In genomic region chr2:29618926-29619483, GRCm38 (mm10) we compare ENCODE assay signal across 8 mouse cellular contexts. TPM values are rescaled to one million over a fixed set of nuclear protein-coding genes. Genes with fewer than 3 reads are reported as not detected.
A peak's percentile ranks its signal among the peaks of the same experiment; 100 is the strongest.
DNase-seq lines count a peak whose midpoint lies in the region; ATAC-seq and TF ChIP-seq lines count a peak whose summit lies in the region.

No protein-coding gene starts in this region.

- no peaks in the 10 kb centered on the region for H3K36me3 ChIP-seq in heart, embryonic 11.5 days (ENCODE audit: control insufficient read depth, insufficient read depth, low read length)
- no peaks in the 10 kb centered on the region for H3K36me3 ChIP-seq in thymus, adult 2 months (ENCODE audit: control insufficient read depth, insufficient read depth, low read length)
- H3K36me3 ChIP-seq in limb, embryonic 11.5 days (ENCODE audit: control insufficient read depth, insufficient read depth, low read length), result no peaks in the 10 kb centered on the region
- no peaks in the 10 kb centered on the region for H3K36me3 ChIP-seq in stomach, embryonic 15.5 days

- TF ChIP-seq POLR2A in thymus, adult 2 months (IDR thresholded peaks at IDR 0.05; ENCODE audit: control insufficient read depth, extremely low read depth, insufficient read depth, low read length, poor library complexity), result no peak

- H3K27ac ChIP-seq in heart, embryonic 11.5 days (ENCODE audit: low read depth, low read length), result no peak overlapping the region
- H3K27ac ChIP-seq in thymus, adult 2 months (ENCODE audit: control insufficient read depth, insufficient read depth, low read length), result peak overlapping the region; percentile 57
- H3K27ac ChIP-seq in limb, embryonic 11.5 days (replicated peaks; ENCODE audit: low read depth, low read length), result no peak overlapping the region
- no peak overlapping the region for H3K27ac ChIP-seq in stomach, embryonic 15.5 days

- intact Hi-C loops in heart, postnatal 14 days (cut with DNase I), result loop anchor here (1.0 to 5.0 kb wide), 4 partner anchors 31 to 113 kb away; no protein-coding TSS in a partner anchor

- no peaks in the 10 kb centered on the region for H3K27me3 ChIP-seq in heart, embryonic 11.5 days (ENCODE audit: control insufficient read depth, insufficient read depth, low read length)
- no peaks in the 10 kb centered on the region for H3K27me3 ChIP-seq in thymus, adult 2 months (ENCODE audit: control insufficient read depth, insufficient read depth, low read length)
- H3K27me3 ChIP-seq in limb, embryonic 11.5 days (ENCODE audit: control insufficient read depth, insufficient read depth, low read length), result no peaks in the 10 kb centered on the region
- no peaks in the 10 kb centered on the region for H3K27me3 ChIP-seq in stomach, embryonic 15.5 days (replicated peaks)

- no peaks in the 10 kb centered on the region for H3K9me3 ChIP-seq in heart, embryonic 11.5 days (replicated peaks; ENCODE audit: control insufficient read depth, low read length)
- no peaks in the 10 kb centered on the region for H3K9me3 ChIP-seq in limb, embryonic 11.5 days (ENCODE audit: control insufficient read depth, low read length)
- H3K9me3 ChIP-seq in stomach, embryonic 15.5 days, result no peaks in the 10 kb centered on the region

- TF ChIP-seq CTCF in thymus, adult 2 months (IDR thresholded peaks at IDR 0.05; ENCODE audit: borderline replicate concordance, control insufficient read depth, extremely low read depth, insufficient read depth, low read length, poor library complexity), result no peak

- peaks cover 33% of the 10 kb centered on the region for H3K4me1 ChIP-seq in heart, embryonic 11.5 days (ENCODE audit: control insufficient read depth, insufficient read depth, low read length)
- H3K4me1 ChIP-seq in thymus, adult 2 months (replicated peaks; ENCODE audit: control insufficient read depth, insufficient read depth, low read length), result peaks cover 36% of the 10 kb centered on the region
- H3K4me1 ChIP-seq in limb, embryonic 11.5 days (ENCODE audit: control insufficient read depth, insufficient read depth, low read length), result peaks cover 3% of the 10 kb centered on the region; the same call in 1 of the 2 replicates
- H3K4me1 ChIP-seq in stomach, embryonic 15.5 days, result peaks cover 25% of the 10 kb centered on the region

- WGBS in heart, embryonic 11.5 days (ENCODE audit: insufficient replicate concordance), result 56% methylated on average over 8 of the region's 8 CpGs
- 68% methylated on average over 8 of the region's 8 CpGs for WGBS in thymus, adult 2 months
- WGBS in limb, embryonic 11.5 days, result 65% methylated on average over 8 of the region's 8 CpGs
- 64% methylated on average over 8 of the region's 8 CpGs for WGBS in stomach, embryonic 15.5 days

- H3K4me3 ChIP-seq in heart, embryonic 11.5 days (ENCODE audit: low read depth, low read length), result peak overlapping the region; percentile 81
- peak overlapping the region; percentile 5; the same call in 1 of the 2 replicates for H3K4me3 ChIP-seq in thymus, adult 2 months (ENCODE audit: control insufficient read depth, insufficient read depth, low read length)
- peak overlapping the region; percentile 72; the same call in 1 of the 2 replicates for H3K4me3 ChIP-seq in limb, embryonic 11.5 days (ENCODE audit: low read depth, low read length)
- H3K4me3 ChIP-seq in stomach, embryonic 15.5 days (replicated peaks), result peak overlapping the region; percentile 18; the same call in 1 of the 2 replicates

- no peak overlapping the region for H3K9ac ChIP-seq in heart, embryonic 11.5 days (ENCODE audit: low read depth, low read length)
- peak overlapping the region; percentile 12; the same call in 1 of the 2 replicates for H3K9ac ChIP-seq in limb, embryonic 11.5 days (ENCODE audit: low read length)
- H3K9ac ChIP-seq in stomach, embryonic 15.5 days, result no peak overlapping the region

- H3K4me2 ChIP-seq in heart, embryonic 11.5 days, result no peak overlapping the region
- H3K4me2 ChIP-seq in limb, embryonic 11.5 days (ENCODE audit: low read depth, severe bottlenecking), result no peak overlapping the region
- H3K4me2 ChIP-seq in stomach, embryonic 15.5 days, result no peak overlapping the region; the same call in 1 of the 2 replicates

- ATAC-seq in heart, embryonic 11.5 days (replicated peaks; ENCODE audit: insufficient number of reproducible peaks, low FRiP score, low TSS enrichment), result no peak
- ATAC-seq in limb, embryonic 11.5 days (ENCODE audit: insufficient number of reproducible peaks, low FRiP score, low TSS enrichment, low read depth), result no peak
- ATAC-seq in stomach, embryonic 15.5 days (ENCODE audit: insufficient read depth, low FRiP score, low read depth), result no peak

- DNase-seq in heart, postnatal 14 days, result no peak
- DNase-seq in thymus, adult 2 months, result no peak
- no peak for DNase-seq in thymus, postnatal 10 days (ENCODE audit: low spot score in 2 of 2)
- DNase-seq in limb, embryonic 11.5 days (ENCODE audit: low spot score), result no peak
- DNase-seq in lung, postnatal 10 days, result no peak
- DNase-seq in cerebellum, adult 9-11 months, result no peak

RNA-seq across cellular contexts. Expression of gene Rapgef1, which starts 0.5 kb away (rescaled TPM):
- 9.1 and 9.8 TPM in 2 replicates for polyA plus RNA-seq in heart, embryonic 11.5 days (2014; fragmentation: Nextera tagmentation; extraction: Ambion mirVana)
- total RNA-seq in heart, postnatal 14 days (2021), result 10 to 100 TPM; 89.6 to 91.6 TPM
- polyA plus RNA-seq in thymus, adult 2 months (2012; rRNA removed), result 132 and 143 TPM in 2 replicates
- polyA plus RNA-seq in limb, embryonic 11.5 days (2014; fragmentation: Nextera tagmentation; extraction: Ambion mirVana), result 17.1 and 19.7 TPM in 2 replicates
- polyA plus RNA-seq in stomach, embryonic 15.5 days (2015; fragmentation: Nextera tagmentation; extraction: Ambion mirVana), result 12.7 and 14.5 TPM in 2 replicates

Comparison
In these comparisons a context has a peak if more than half of its experiments do, and no peak if none do; other contexts are left out.
1. H3K4me3 ChIP-seq: peak in every context shown above with its lines; median percentile 81 in heart, embryonic 11.5 days; 72 in limb, embryonic 11.5 days; 18 in stomach, embryonic 15.5 days; 5 in thymus, adult 2 months.